Mouse (Mus musculus): ENCODE results near the gene Klf13. TPM values are rescaled to one million over a fixed set of nuclear protein-coding genes. Genes with fewer than 3 reads are reported as not detected.

Klf13 gene
- polyA plus RNA-seq, 1 experiment from 2014 or later = 21.9 TPM

DNA sequence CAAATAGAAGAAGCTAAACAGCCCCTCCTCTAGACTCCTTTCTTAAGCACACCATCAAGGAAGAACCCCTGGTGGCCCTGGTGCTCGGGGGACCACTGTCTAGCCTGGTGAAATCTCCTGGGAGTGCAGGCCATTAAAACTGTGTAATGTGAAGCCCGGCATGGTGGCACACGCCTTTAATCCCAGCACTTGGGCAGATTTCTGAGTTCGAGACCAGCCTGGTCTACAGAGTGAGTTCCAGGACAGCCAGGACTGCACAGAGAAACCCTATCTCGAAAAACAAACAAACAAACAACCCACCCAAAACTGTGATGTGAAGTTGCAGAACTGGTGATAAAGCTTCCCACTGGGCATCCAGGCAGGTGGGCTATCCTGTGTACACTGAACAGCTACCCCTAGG is 24.9 kb upstream of the Klf13 start:
- H3K9ac ChIP-seq = no peak overlapping the region
- H3K4me2 ChIP-seq = no peak overlapping the region
- peaks cover 13% of the 10 kb centered on the region for H3K4me1 ChIP-seq
- no peak overlapping the region for H3K4me3 ChIP-seq (replicated peaks)
- no peak for ATAC-seq (ENCODE audit: low FRiP score)
- 0 out of 2 replicates have a peak, but pooled peaks cover 2% of the 10 kb centered on the region for H3K27me3 ChIP-seq
- no peaks in the 10 kb centered on the region for H3K9me3 ChIP-seq
- WGBS = 72% methylated on average over 5 of the region's 5 CpGs
- no peaks in the 10 kb centered on the region for H3K36me3 ChIP-seq (replicated peaks)
- H3K27ac ChIP-seq = no peak overlapping the region

DNA sequence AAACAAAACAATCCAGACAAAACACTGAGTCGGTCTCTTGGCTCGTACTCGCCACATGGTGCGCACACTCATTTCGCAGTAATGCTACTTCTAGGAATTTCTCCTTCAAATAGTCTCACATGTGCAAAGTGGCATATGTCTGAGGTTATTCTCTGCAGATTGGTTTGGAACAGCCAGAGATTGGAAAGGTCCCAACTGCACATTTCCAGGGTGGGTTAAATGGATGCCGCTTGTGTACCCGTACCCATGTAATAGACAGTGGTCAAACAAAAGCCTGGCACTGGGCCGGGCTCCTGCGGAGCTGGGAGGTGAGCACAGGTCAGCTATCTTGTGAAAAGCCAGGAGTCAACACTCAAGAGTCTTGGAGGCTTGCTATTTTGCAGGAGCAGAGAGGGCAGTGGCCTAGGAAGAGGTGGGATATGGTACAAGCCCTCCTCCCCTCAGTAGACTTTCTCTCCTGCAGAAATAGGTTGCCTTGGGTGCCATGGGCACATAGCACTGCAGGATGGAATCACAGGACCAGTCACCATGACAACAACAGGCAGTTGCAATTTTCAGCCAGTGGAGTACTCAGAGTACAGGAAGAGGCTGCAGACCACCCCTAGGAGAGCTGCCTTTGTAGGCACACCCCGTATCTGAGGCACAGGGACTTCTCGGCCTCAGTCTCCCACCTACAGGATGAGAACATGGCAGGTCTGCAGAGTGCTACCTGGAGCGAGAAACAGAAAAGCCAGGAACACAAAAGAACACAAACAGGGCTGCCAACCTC is 19.3 kb upstream of the Klf13 start:
- WGBS = 64% methylated on average over 12 of the region's 12 CpGs
- peak overlapping the region; percentile 98 for H3K27ac ChIP-seq
- H3K4me3 ChIP-seq (replicated peaks) = no peak overlapping the region
- H3K27me3 ChIP-seq = no peaks in the 10 kb centered on the region
- H3K36me3 ChIP-seq (replicated peaks) = no peaks in the 10 kb centered on the region
- H3K4me1 ChIP-seq = peaks cover 36% of the 10 kb centered on the region
- H3K9ac ChIP-seq = peak overlapping the region; percentile 30; the same call in 1 of the 2 replicates
- ATAC-seq (ENCODE audit: low FRiP score) = peak; percentile 37
- H3K4me2 ChIP-seq = peak overlapping the region; percentile 44
- H3K9me3 ChIP-seq = no peaks in the 10 kb centered on the region

GRCm38 (mm10) chr7:63956981-63957713 is 18.4 kb upstream of the Klf13 start:
- Histone ChIP-seq H3K27ac (peak overlapping the region; percentile 98), H3K4me2 (peak overlapping the region; percentile 44), H3K4me1 (peaks cover 43% of the 10 kb centered on the region), H3K9ac (peak overlapping the region; percentile 30), H3K4me3 (replicated peaks) (no peak overlapping the region), H3K9me3 (no peaks in the 10 kb centered on the region), H3K36me3 (replicated peaks) (no peaks in the 10 kb centered on the region), H3K27me3 (no peaks in the 10 kb centered on the region)
- ATAC-seq (ENCODE audit: low FRiP score) = peak; percentile 88
- 2% methylated on average over 16 of the region's 16 CpGs for WGBS

DNA sequence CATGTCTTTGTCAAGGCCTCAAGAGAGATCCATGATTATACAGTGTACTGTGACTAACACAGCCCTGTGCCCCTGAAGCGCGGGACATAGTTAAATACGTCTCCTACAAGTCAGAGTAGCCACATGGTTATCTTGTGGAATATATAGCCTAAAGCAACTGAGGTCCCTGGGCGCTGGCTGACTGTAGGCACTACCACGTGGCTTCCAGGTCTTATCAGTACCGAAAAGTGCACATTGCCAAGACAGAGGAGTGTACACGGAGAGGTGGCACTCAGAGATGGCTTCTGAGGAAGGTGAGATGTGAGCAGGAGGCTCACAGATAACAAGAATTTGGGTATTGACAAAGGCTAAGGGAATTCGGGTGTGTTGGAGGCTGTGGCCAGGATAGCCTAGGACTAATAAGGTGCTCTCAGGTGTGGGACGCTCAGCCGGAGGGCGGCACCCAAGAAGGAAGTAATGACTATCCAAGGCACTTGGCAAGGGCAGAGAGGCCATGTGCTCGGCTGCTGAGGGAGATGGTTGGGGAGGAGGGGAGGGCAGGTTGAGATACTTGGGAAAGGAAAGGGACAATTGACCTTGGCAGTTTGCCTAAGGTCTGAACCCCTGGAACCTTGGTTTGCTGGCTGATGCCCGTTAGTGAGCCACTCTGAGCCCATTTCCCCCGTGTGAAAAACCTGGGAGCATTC is 17.6 kb upstream of the Klf13 start:
- Histone ChIP-seq H3K9me3 (no peaks in the 10 kb centered on the region), H3K36me3 (replicated peaks) (no peaks in the 10 kb centered on the region), H3K9ac (no peak overlapping the region), H3K27me3 (no peaks in the 10 kb centered on the region), H3K4me3 (replicated peaks) (no peak overlapping the region), H3K27ac (peak overlapping the region; percentile 98), H3K4me2 (peak overlapping the region; percentile 44; the same call in 1 of the 2 replicates), H3K4me1 (peaks cover 52% of the 10 kb centered on the region)
- 0 out of 2 replicates have a peak, but pooled peaks have one; percentile 9 for ATAC-seq (ENCODE audit: low FRiP score)
- 65% methylated on average over 14 of the region's 14 CpGs for WGBS

DNA sequence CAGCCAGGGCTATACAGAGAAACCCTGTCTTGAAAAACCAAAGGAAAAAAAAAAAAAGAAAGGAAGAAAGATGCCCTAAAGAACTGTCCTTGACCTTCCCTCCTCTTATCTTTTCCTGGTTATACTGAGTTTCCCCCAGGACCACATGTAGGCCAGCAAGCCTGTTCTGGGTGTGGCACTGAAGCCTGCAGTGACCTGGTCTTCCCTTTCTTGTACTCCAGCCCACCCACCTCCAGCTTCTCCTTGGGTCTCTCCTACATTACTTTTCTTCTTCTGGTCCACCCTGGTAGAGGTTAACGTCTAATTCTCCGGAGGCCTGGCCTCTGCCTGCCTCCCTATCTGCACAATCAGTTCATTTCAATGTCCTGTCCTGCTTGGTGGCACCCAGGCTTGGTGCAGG is 16.7 kb upstream of the Klf13 start:
- Histone ChIP-seq H3K4me1 (peaks cover 53% of the 10 kb centered on the region), H3K27ac (no peak overlapping the region), H3K27me3 (no peaks in the 10 kb centered on the region), H3K4me2 (no peak overlapping the region), H3K36me3 (replicated peaks) (no peaks in the 10 kb centered on the region), H3K9me3 (no peaks in the 10 kb centered on the region), H3K4me3 (replicated peaks) (no peak overlapping the region), H3K9ac (no peak overlapping the region)
- ATAC-seq (ENCODE audit: low FRiP score) = no peak
- 84% methylated on average over 2 of the region's 2 CpGs for WGBS

DNA sequence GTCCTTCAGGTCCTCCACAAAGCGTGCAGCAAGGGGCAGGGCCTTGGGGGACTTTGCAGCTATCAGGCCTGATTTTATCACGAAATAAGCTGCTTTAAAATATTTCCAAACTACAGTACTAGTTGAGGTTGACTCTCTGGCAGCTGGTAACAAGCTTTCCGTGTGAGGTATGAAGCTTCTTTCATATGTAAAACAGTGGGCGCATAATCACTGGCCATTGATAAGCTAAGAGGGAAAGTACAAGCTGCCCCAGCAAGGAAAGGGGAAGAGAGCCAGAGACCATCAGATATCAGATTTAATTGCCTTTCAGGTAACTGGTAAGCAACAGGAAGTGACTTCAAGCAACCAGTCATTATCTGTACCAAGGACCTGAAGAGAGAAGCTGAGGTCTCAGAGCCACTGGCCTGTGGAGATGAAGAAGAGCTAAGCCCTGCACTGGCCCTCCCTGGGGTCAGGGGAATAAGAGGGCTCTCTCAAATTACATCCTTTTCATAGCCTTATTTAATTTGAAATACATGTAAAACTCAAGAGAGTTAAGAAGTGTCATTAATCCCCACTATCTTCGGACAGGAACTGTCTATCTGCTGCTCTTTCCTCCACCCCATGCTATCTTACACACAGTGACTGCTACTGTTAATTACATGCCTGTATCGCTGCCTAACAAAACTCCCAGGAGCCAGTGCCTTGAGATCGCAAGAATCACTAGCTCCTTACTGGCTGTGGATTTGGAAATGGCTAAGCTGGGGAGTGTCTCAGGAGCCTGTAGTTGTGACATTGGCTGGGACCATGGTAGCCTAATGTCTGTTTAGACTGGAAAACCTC is 13.6 kb upstream of the Klf13 start:
- no peak overlapping the region for H3K4me2 ChIP-seq
- ATAC-seq (ENCODE audit: low FRiP score) = no peak
- H3K27ac ChIP-seq = no peak overlapping the region
- H3K9me3 ChIP-seq = no peaks in the 10 kb centered on the region
- H3K36me3 ChIP-seq (replicated peaks) = no peaks in the 10 kb centered on the region
- no peak overlapping the region for H3K4me3 ChIP-seq (replicated peaks)
- peaks cover 35% of the 10 kb centered on the region for H3K4me1 ChIP-seq
- H3K27me3 ChIP-seq = no peaks in the 10 kb centered on the region
- WGBS = 35% methylated on average over 7 of the region's 7 CpGs
- no peak overlapping the region for H3K9ac ChIP-seq

- H3K4me1 ChIP-seq = peaks cover 22% of the 10 kb centered on the region
- H3K4me3 ChIP-seq (replicated peaks) = no peak overlapping the region
- 79% methylated on average over 10 of the region's 10 CpGs for WGBS
- no peaks in the 10 kb centered on the region for H3K9me3 ChIP-seq
- ATAC-seq (ENCODE audit: low FRiP score) = no peak
- H3K27me3 ChIP-seq = no peaks in the 10 kb centered on the region
- H3K27ac ChIP-seq = no peak overlapping the region
- H3K4me2 ChIP-seq = no peak overlapping the region
- H3K36me3 ChIP-seq (replicated peaks) = no peaks in the 10 kb centered on the region
- no peak overlapping the region for H3K9ac ChIP-seq
Observed at GRCm38 (mm10) chr7:63950931-63951607, 12.4 kb upstream of the Klf13 start.

- peaks cover 17% of the 10 kb centered on the region for H3K4me1 ChIP-seq
- ATAC-seq (ENCODE audit: low FRiP score) = no peak
- WGBS = 86% methylated on average over 3 of the region's 3 CpGs
- no peak overlapping the region for H3K4me2 ChIP-seq
- H3K4me3 ChIP-seq (replicated peaks) = no peak overlapping the region
- H3K9me3 ChIP-seq = no peaks in the 10 kb centered on the region
- H3K9ac ChIP-seq = no peak overlapping the region
- H3K36me3 ChIP-seq (replicated peaks) = no peaks in the 10 kb centered on the region
- no peak overlapping the region for H3K27ac ChIP-seq
- H3K27me3 ChIP-seq = no peaks in the 10 kb centered on the region
Observed at GRCm38 (mm10) chr7:63949176-63949575, 10.5 kb upstream of the Klf13 start.

DNA sequence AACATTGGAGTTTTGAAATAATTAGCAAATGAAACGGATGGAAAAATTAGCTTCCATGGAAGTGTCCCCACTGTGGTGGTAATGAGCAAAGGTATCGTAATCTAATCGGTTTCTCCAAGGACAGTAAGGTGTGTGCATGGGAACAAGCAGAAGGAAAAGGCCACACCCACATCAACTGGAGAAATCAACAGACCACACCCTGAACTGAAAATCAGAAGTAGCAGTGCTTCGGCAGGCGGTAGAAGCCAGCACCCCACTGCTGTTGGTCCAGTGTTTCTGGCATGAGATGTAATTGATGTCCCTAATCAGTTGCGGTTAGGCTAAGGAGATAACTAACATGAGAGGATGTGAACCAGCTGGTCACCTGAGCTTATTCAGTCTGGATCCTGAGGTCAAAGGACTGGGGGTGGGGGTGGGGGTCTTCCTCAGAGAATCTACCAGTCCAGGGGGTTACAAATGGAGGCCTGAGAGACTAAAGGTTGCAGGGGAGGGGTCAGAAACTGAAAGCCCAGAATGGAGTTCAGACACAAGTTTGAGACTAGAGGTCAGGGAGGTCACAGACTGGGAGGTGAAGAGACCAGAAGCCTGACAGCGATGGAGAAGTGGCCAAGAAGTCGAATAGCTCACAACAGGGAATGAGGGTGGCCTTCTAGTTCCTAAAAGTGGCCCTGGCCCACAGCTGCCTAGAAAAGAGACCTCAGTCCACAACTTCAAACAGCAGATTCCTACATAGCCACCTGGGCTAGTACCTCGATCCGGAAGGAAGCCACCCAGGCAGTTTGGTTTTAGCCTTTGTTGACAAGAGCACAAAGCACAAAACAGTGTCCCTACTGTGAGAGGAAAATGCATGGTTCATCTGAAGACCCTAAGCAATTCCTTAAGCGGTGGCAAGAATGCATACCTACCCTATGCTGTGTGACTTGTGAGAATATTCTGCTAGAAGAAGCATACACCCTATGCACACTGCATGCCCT is 9.1 kb upstream of the Klf13 start:
- no peak overlapping the region for H3K4me3 ChIP-seq (replicated peaks)
- WGBS = 52% methylated on average over 11 of the region's 11 CpGs
- no peak overlapping the region for H3K4me2 ChIP-seq
- ATAC-seq (ENCODE audit: low FRiP score) = no peak
- H3K9me3 ChIP-seq = no peaks in the 10 kb centered on the region
- H3K27ac ChIP-seq = no peak overlapping the region
- H3K36me3 ChIP-seq (replicated peaks) = no peaks in the 10 kb centered on the region
- H3K4me1 ChIP-seq = peaks cover 17% of the 10 kb centered on the region
- H3K27me3 ChIP-seq = 0 out of 2 replicates have a peak, but pooled peaks cover under 1% of the 10 kb centered on the region
- no peak overlapping the region for H3K9ac ChIP-seq

- Histone ChIP-seq H3K9me3 (no peaks in the 10 kb centered on the region), H3K4me2 (no peak overlapping the region), H3K36me3 (replicated peaks) (no peaks in the 10 kb centered on the region), H3K4me3 (replicated peaks) (no peak overlapping the region), H3K27ac (no peak overlapping the region), H3K4me1 (peaks cover 7% of the 10 kb centered on the region), H3K27me3 (peaks cover 14% of the 10 kb centered on the region), H3K9ac (no peak overlapping the region)
- 43% methylated on average over 2 of the region's 2 CpGs for WGBS
- ATAC-seq (ENCODE audit: low FRiP score) = no peak
Observed at GRCm38 (mm10) chr7:63943946-63944345, 5.2 kb upstream of the Klf13 start.

All from forebrain, embryonic 12.5 days (tissue).